Mouse (Mus musculus) liver, embryonic 14.5 days (tissue): ENCODE measurements around the gene Ccdc181.
"Not testable (repeated sequence)": the region's sequence is repeated elsewhere in the genome, so short reads cannot be mapped to it uniquely, and the experiment has no call there.

Experiments used
- CTCF ChIP-seq: IDR thresholded peaks from 2 replicates; pipeline ENCODE4 v1.5.1; 2016; ENCODE audit warnings: antibody characterized with exemption, low read depth, control low read depth
- EP300 ChIP-seq: IDR thresholded peaks from 2 replicates; pipeline ENCODE4 v1.6.1; 2016; ENCODE audit warnings: antibody characterized with exemption, low read depth

DNA sequence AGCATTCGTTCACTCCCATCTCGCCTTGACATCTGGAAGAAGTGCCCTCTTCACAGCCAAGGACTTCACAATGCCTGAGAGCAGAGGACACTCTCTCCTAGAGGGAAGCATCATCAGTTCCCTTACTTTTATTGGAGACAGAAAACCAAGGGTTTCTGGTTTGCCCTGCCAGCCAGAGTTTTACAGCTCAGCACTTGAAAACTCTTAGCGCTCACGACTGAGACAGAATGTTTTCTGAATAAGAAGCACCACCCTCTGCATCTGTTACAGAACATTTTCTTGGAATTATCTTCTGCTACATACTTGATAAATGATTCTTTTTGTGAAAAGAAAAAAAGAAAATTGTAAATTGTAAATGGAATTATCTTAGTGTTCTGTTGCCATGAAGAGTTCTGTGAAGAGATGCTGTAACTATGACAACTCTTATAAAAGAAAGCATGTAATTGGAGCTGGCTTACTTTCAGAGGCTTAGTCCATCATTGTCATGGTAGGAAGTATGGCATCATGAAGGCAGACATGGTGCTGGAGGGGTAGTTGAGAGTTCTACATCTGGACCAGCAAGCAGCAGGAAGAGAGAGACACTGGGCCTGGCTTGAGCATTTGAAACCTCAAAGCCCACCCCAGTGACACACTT is 43.3 kb upstream of the Ccdc181 start:
- not testable (repeated sequence) for TF ChIP-seq CTCF, EP300
